Mouse (Mus musculus): ENCODE measurements around the gene Lyplal1. TPM values are rescaled to one million over a fixed set of nuclear protein-coding genes. Genes with fewer than 3 reads are reported as not detected.

Lyplal1 gene
- total RNA-seq (2023): 0.25 and 0.28 TPM in 2 replicates

GRCm38 (mm10) chr1:186116701-186117488, at the start of gene Lyplal1:
Gene Lyplal1, minus strand, starts transcription at chr1:186117310.

All from neutrophil, adult 65 days (primary cell).